Mouse (Mus musculus) stomach, postnatal 0 days (tissue): ENCODE data around the gene Nudt15. TPM values are rescaled to one million over a fixed set of nuclear protein-coding genes. Genes with fewer than 3 reads are reported as not detected.
A peak's percentile ranks its signal among the peaks of the same experiment; 100 is the strongest.

Experiments
- ATAC-seq: fragments of 200-750 bp; cut with Nextera tagmentation; 2 replicates; pipeline ENCODE4 v1.8.0; 2017; ENCODE audit not compliant: low FRiP score, low TSS enrichment
- DNase-seq: peaks from one replicate; pipeline ENCODE4 v3.0.0-alpha.2; 2016; ENCODE audit warnings: low spot score
- H3K27ac ChIP-seq: fragments of 300-500 bp; sonication (generic); replicated peaks from 2 replicates; pipeline ENCODE4 v1.5.1; 2014; ENCODE audit warnings: mild to moderate bottlenecking, control low read depth
- H3K27me3 ChIP-seq: fragments of 300-500 bp; sonication (generic); 2 replicates; pipeline ENCODE4 v1.6.1; 2014; ENCODE audit warnings: low read length; ENCODE audit not compliant: control insufficient read depth, insufficient read depth
- H3K36me3 ChIP-seq: fragments of 300-500 bp; sonication (generic); 2 replicates; pipeline ENCODE4 v1.6.1; 2014; ENCODE audit warnings: low read length, mixed read lengths; ENCODE audit not compliant: control insufficient read depth, insufficient read depth
- H3K4me1 ChIP-seq: fragments of 300-500 bp; sonication (generic); replicated peaks from 2 replicates; pipeline ENCODE4 v1.6.1; 2014; ENCODE audit warnings: antibody characterized with exemption; ENCODE audit not compliant: control insufficient read depth, insufficient read depth
- H3K4me2 ChIP-seq: fragments of 300-500 bp; sonication (generic); replicated peaks from 2 replicates; pipeline ENCODE4 v1.6.1; 2014; ENCODE audit warnings: low read depth, mild to moderate bottlenecking, control low read depth, moderate library complexity
- H3K4me3 ChIP-seq: fragments of 300-500 bp; sonication (generic); 2 replicates; pipeline ENCODE4 v1.5.1; 2014; ENCODE audit warnings: low read depth, low read length, control low read depth
- H3K9ac ChIP-seq: fragments of 300-500 bp; sonication (generic); 2 replicates; pipeline ENCODE4 v1.6.1; 2014; ENCODE audit warnings: mild to moderate bottlenecking, low read length, control low read depth, mixed read lengths
- H3K9me3 ChIP-seq: fragments of 300-500 bp; sonication (generic); 2 replicates; pipeline ENCODE4 v1.6.1; 2016; ENCODE audit warnings: low read length; ENCODE audit not compliant: control insufficient read depth
- CTCF ChIP-seq: IDR thresholded peaks from 2 replicates; pipeline ENCODE4 v1.5.1; 2016; ENCODE audit warnings: antibody characterized with exemption, low read depth, mild to moderate bottlenecking, moderate library complexity
- EP300 ChIP-seq: optimal IDR thresholded peaks from 2 replicates; pipeline ENCODE3; 2016; ENCODE audit warnings: antibody characterized with exemption
- WGBS: fragments of 180-500 bp; shearing (Covaris S2); extraction: QIAGEN DNeasy Blood & Tissue Kit; methylation state at CpG from one replicate; pipeline ENCODE4 v1.1.7; 2014; 5-methylcytosine and 5-hydroxymethylcytosine counted together
- polyA plus RNA-seq: library from polyadenylated mRNA; unstranded; fragments of >200 nt; fragmentation: Nextera tagmentation; extraction: Ambion mirVana; gene quantifications from 2 replicates; pipeline ENCODE4 v1.2.1, GENCODE M21; 2015

The Nudt15 gene
- polyA plus RNA-seq, 1 experiment from 2014 or later = 2.6 TPM

DNA sequence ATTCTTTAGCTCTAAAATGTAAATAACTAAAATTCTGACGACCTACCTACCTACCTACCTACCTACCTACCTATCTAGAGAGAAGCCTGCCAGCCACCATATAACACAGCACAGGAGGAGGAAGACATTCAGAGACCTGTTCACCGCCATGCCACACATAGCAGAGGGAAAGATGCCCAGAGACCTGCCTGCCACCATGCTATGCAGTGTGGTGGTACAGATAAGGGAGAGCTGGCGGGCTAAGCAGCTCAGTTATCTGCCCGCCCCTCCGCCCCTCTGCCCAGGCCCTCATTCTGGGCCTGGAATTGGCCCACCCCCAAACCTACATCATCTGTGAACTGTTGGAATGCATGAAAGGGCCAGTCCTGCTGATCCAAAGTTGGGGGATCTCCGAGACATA is 53.9 kb downstream of the Nudt15 start:
- ATAC-seq (no peak), DNase-seq (no peak)
- H3K27me3 ChIP-seq = no peaks in the 10 kb centered on the region
- H3K27ac ChIP-seq = no peak overlapping the region
- no peak overlapping the region for H3K9ac ChIP-seq
- TF ChIP-seq EP300 (no peak), CTCF (no peak)
- no peaks in the 10 kb centered on the region for H3K36me3 ChIP-seq
- no peaks in the 10 kb centered on the region for H3K9me3 ChIP-seq
- H3K4me3 ChIP-seq = no peak overlapping the region
- no peaks in the 10 kb centered on the region for H3K4me1 ChIP-seq
- H3K4me2 ChIP-seq = no peak overlapping the region
- WGBS = 62% methylated on average over 6 of the region's 6 CpGs

DNA sequence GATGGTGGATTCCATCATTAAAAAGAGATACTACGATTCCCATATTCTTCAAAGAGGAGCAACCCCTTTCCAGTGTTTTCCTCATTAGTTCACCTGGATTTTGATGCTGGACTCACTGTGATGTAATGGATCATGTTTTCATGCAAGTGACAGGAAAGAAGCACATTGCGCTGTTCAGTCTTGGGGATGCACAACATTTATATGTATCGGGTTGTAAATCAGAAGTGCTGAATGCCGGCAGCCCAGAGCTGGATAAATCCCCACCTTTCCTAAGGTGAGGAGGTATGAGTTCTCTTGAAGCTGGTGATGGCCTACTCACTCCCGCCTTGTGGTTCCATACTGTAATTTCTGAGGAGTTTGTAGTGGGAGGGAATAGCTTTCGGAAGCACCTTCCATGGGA is 54.7 kb downstream of the Nudt15 start:
- WGBS = 96% methylated on average over 6 of the region's 6 CpGs
- no peaks in the 10 kb centered on the region for H3K9me3 ChIP-seq
- no peaks in the 10 kb centered on the region for H3K4me1 ChIP-seq
- H3K4me3 ChIP-seq = no peak overlapping the region
- no peak overlapping the region for H3K4me2 ChIP-seq
- TF ChIP-seq CTCF = no peak
- no peak overlapping the region for H3K9ac ChIP-seq
- no peak overlapping the region for H3K27ac ChIP-seq
- H3K36me3 ChIP-seq = no peaks in the 10 kb centered on the region
- no peak for DNase-seq
- H3K27me3 ChIP-seq = no peaks in the 10 kb centered on the region
- no peak for ATAC-seq

GRCm38 (mm10) chr14:73486641-73487040 is 61.4 kb downstream of the Nudt15 start:
- peak; percentile 47; the same call in 1 of the 2 replicates for ATAC-seq
- Histone ChIP-seq H3K9ac (no peak overlapping the region), H3K27ac (no peak overlapping the region; the same call in 1 of the 2 replicates), H3K27me3 (no peaks in the 10 kb centered on the region), H3K9me3 (no peaks in the 10 kb centered on the region), H3K4me2 (no peak overlapping the region), H3K4me3 (no peak overlapping the region), H3K36me3 (no peaks in the 10 kb centered on the region), H3K4me1 (no peaks in the 10 kb centered on the region)
- 57% methylated on average over 5 of the region's 5 CpGs for WGBS
- TF ChIP-seq CTCF (no peak), EP300 (no peak)
- no peak for DNase-seq

- WGBS = 73% methylated on average over 3 of the region's 3 CpGs
Observed at GRCm38 (mm10) chr14:73484366-73485110, 63.5 kb downstream of the Nudt15 start.

GRCm38 (mm10) chr14:73483516-73484229 is 64.4 kb downstream of the Nudt15 start:
- Histone ChIP-seq H3K36me3 (no peaks in the 10 kb centered on the region), H3K4me3 (no peak overlapping the region), H3K27ac (no peak overlapping the region), H3K9me3 (no peaks in the 10 kb centered on the region), H3K27me3 (no peaks in the 10 kb centered on the region), H3K9ac (no peak overlapping the region), H3K4me2 (no peak overlapping the region), H3K4me1 (no peaks in the 10 kb centered on the region)
- TF ChIP-seq CTCF (no peak), EP300 (no peak)
- ATAC-seq (no peak), DNase-seq (no peak)
- WGBS = 58% methylated on average over 5 of the region's 5 CpGs

More at GRCm38 (mm10) chr14:73484366-73485110, 63.5 kb downstream of the Nudt15 start:
- Histone ChIP-seq H3K4me2 (no peak overlapping the region), H3K9me3 (no peaks in the 10 kb centered on the region), H3K27me3 (no peaks in the 10 kb centered on the region), H3K36me3 (no peaks in the 10 kb centered on the region), H3K27ac (no peak overlapping the region), H3K4me3 (no peak overlapping the region), H3K4me1 (no peaks in the 10 kb centered on the region), H3K9ac (no peak overlapping the region)
- TF ChIP-seq CTCF (0 out of 2 replicates have a peak, but pooled peaks have one; percentile 14), EP300 (no peak)
- ATAC-seq (no peak), DNase-seq (no peak)

DNA sequence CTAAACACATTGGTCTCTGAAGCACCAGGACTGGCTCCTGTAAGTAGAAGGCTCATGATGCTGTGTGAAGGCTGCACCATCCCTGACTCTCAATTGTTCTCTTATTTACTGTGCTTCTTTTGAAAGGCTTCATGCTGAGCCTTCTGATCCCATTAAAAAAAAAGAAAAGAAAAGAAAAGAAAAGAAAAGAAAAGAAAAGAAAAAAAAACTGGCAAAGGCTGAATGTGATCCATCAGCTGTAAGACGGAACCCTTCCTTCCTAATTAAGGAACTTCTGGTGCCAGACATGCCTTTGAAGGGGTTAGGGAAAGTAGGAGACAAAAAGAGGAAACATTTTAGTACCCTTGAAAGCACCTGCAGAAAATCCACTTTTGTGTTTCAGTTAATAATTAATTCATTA is 68.3 kb downstream of the Nudt15 start:
- Histone ChIP-seq H3K4me1 (no peaks in the 10 kb centered on the region), H3K36me3 (no peaks in the 10 kb centered on the region), H3K9me3 (no peaks in the 10 kb centered on the region), H3K4me2 (no peak overlapping the region), H3K27me3 (no peaks in the 10 kb centered on the region), H3K9ac (no peak overlapping the region), H3K4me3 (no peak overlapping the region), H3K27ac (no peak overlapping the region)
- DNase-seq = no peak
- 58% methylated on average over 1 of the region's 1 CpGs for WGBS
- no peak for TF ChIP-seq EP300
- no peak for TF ChIP-seq CTCF
- ATAC-seq = no peak
